Mouse (Mus musculus): ENCODE data around the gene Colgalt1. TPM values are rescaled to one million over a fixed set of nuclear protein-coding genes. Genes with fewer than 3 reads are reported as not detected.
A peak's percentile ranks its signal among the peaks of the same experiment; 100 is the strongest.

Colgalt1 gene
- total RNA-seq (2022) = 10 to 100 TPM; 38.4 to 41.5 (median 39.9) TPM

- peak; percentile 99 for DNase-seq (ENCODE audit: low spot score)
These were observed at the start of gene Colgalt1 for GRCm38 (mm10) chr8:71610822-71611651. Gene Colgalt1 (plus strand): TSS chr8:71610998.

GRCm38 (mm10) chr8:71561401-71561800 is 49.4 kb upstream of the Colgalt1 start:
- no peak for DNase-seq (ENCODE audit: low spot score)

- peak; percentile 71 for DNase-seq (ENCODE audit: low spot score)
These were observed 48.0 kb upstream of the Colgalt1 start for GRCm38 (mm10) chr8:71562751-71563150.

- DNase-seq (ENCODE audit: low spot score) = no peak
These were observed 46.8 kb upstream of the Colgalt1 start for GRCm38 (mm10) chr8:71563992-71564391.

GRCm38 (mm10) chr8:71566501-71566900 is 44.3 kb upstream of the Colgalt1 start, which contains the start of gene Nxnl1:
Gene Nxnl1 (minus strand): TSS chr8:71566601.
- no peak for DNase-seq (ENCODE audit: low spot score)

- no peak for DNase-seq (ENCODE audit: low spot score)
These were observed 43.2 kb upstream of the Colgalt1 start for GRCm38 (mm10) chr8:71567587-71567986.

- DNase-seq (ENCODE audit: low spot score) = peak; percentile 64
These were observed 42.3 kb upstream of the Colgalt1 start, which contains the start of gene Slc27a1 for GRCm38 (mm10) chr8:71568387-71568937. Gene Slc27a1 (plus strand): TSS chr8:71568882.

- no peak for DNase-seq (ENCODE audit: low spot score)
These were observed 41.9 kb upstream of the Colgalt1 start for GRCm38 (mm10) chr8:71568941-71569340.

GRCm38 (mm10) chr8:71569366-71570290 is 41.2 kb upstream of the Colgalt1 start:
- DNase-seq (ENCODE audit: low spot score) = peak; percentile 78

GRCm38 (mm10) chr8:71570291-71570954 is 40.4 kb upstream of the Colgalt1 start:
- DNase-seq (ENCODE audit: low spot score) = peak; percentile 82

- no peak for DNase-seq (ENCODE audit: low spot score)
These were observed 38.7 kb upstream of the Colgalt1 start for GRCm38 (mm10) chr8:71572077-71572476.

- peak; percentile 63 for DNase-seq (ENCODE audit: low spot score)
These were observed 37.8 kb upstream of the Colgalt1 start for GRCm38 (mm10) chr8:71572847-71573633.

GRCm38 (mm10) chr8:71574426-71574825 is 36.4 kb upstream of the Colgalt1 start:
- DNase-seq (ENCODE audit: low spot score) = no peak

GRCm38 (mm10) chr8:71575020-71575419 is 35.8 kb upstream of the Colgalt1 start:
- DNase-seq (ENCODE audit: low spot score) = no peak

- DNase-seq (ENCODE audit: low spot score) = no peak
These were observed 32.9 kb upstream of the Colgalt1 start for GRCm38 (mm10) chr8:71577856-71578387.

GRCm38 (mm10) chr8:71579009-71579408 is 31.8 kb upstream of the Colgalt1 start:
- DNase-seq (ENCODE audit: low spot score) = no peak

GRCm38 (mm10) chr8:71579476-71579875 is 31.3 kb upstream of the Colgalt1 start:
- no peak for DNase-seq (ENCODE audit: low spot score)

GRCm38 (mm10) chr8:71580201-71580600 is 30.6 kb upstream of the Colgalt1 start:
- no peak for DNase-seq (ENCODE audit: low spot score)

GRCm38 (mm10) chr8:71586891-71587290 is 23.9 kb upstream of the Colgalt1 start:
- no peak for DNase-seq (ENCODE audit: low spot score)

GRCm38 (mm10) chr8:71588762-71589161 is 22.0 kb upstream of the Colgalt1 start:
- DNase-seq (ENCODE audit: low spot score) = no peak

All from heart, adult 8-10 months (tissue).